Mouse (Mus musculus): Measurements from ENCODE around the gene Crygs.

DNA sequence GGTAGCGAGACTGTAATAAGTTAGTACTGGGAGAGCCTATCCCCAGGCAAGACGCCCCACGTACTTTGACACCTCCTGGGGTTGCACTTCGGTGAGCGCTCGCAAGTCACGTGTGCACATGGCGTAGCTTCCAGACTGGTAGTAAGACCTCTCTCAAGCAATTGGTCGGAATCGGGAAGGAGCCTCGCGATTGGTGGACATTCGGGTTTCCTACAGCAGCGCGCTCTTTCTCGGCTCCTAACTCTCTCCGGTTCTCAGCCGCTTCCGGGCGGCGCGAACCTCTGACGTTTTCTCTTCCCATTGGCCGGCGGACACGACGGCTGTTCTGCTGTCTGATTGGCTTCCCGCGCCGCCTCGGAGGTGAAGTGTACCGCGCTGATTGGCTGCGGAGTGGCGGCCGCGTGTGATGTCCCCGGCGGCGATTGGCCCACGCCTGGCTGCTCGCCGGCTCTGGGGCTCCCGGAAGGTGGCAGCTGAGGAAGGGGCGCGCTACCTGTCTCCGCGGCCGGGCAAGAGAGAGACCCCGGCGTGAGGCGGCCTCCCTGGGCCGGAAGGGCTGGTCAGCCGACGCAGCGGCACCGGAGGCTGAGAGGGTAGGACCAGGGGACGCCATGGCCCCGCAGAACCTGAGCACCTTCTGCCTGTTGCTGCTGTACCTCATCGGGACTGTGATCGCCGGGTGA is 46.2 kb upstream of the Crygs start, which contains the start of the genes Tbccd1 and Dnajb11:
- TF ChIP-seq SIN3A (IDR thresholded peaks at IDR 0.05; ENCODE audit: low read length): peak; percentile 95
- peak; percentile 56 to 84 for TF ChIP-seq POLR2A (IDR thresholded peaks at IDR 0.05; ENCODE audit: control insufficient read depth in 1 of 2, insufficient read depth in 1 of 2, low read depth in 1 of 2, low read length in 2 of 2, poor library complexity in 1 of 2)
- peak; percentile 98 for TF ChIP-seq USF1 (IDR thresholded peaks at IDR 0.05; ENCODE audit: low read depth, low read length)
- peak; percentile 56; the same call in 1 of the 2 replicates for TF ChIP-seq TCF12 (IDR thresholded peaks at IDR 0.05; ENCODE audit: low read depth, low read length)
- no peak for TF ChIP-seq ZNF384 (IDR thresholded peaks at IDR 0.05; ENCODE audit: low read depth, low read length)
